Mouse (Mus musculus) testis, adult 2 months (tissue): ENCODE results near the gene Cyp4a10.
"Not testable (repeated sequence)": the region's sequence is repeated elsewhere in the genome, so short reads cannot be mapped to it uniquely, and the experiment has no call there.

ENCODE experiments used
- CTCF ChIP-seq: fragments of 200-500 bp; IDR thresholded peaks from 2 replicates; pipeline ENCODE4 v1.5.1; 2012; ENCODE audit warnings: low read depth, mild to moderate bottlenecking, inconsistent platforms, low read length, moderate library complexity; ENCODE audit not compliant: control insufficient read depth, insufficient read depth, insufficient replicate concordance
- POLR2A ChIP-seq: fragments of 200-500 bp; IDR thresholded peaks from 2 replicates; pipeline ENCODE4 v1.6.1; 2012; ENCODE audit warnings: low read depth, mild to moderate bottlenecking, inconsistent platforms, low read length, moderate library complexity; ENCODE audit not compliant: control insufficient read depth

- not testable (repeated sequence) for TF ChIP-seq CTCF, POLR2A
Observed at GRCm38 (mm10) chr4:115473585-115473984, 44.5 kb upstream of the Cyp4a10 start.
